In genomic region chr13:97137466-97138400, GRCm38 (mm10) we compare ENCODE assay signal across 8 mouse cellular contexts. TPM values are rescaled to one million over a fixed set of nuclear protein-coding genes. Genes with fewer than 3 reads are reported as not detected.
DNase-seq lines count a peak whose midpoint lies in the region; ATAC-seq and TF ChIP-seq lines count a peak whose summit lies in the region.

Gfm2 (plus strand) TSS chr13:97137937.
Nsa2 (minus strand) TSS chr13:97137937.

- DNase-seq in Patski (ENCODE audit: low read depth, low spot score), result peak; percentile 67
- peak; percentile 90 for DNase-seq in cerebellum, postnatal 14 days
- DNase-seq in frontal cortex, postnatal 14 days (ENCODE audit: low spot score in 2 of 2), result peak; percentile 88 to 89
- DNase-seq in layer of hippocampus, postnatal 25 days (ENCODE audit: extremely low spot score in 1 of 2, low spot score in 1 of 2), result peak; percentile 75 to 77
- peak; percentile 91 for DNase-seq in lung, postnatal 25 days (ENCODE audit: low spot score)
- DNase-seq in retina, embryonic 14.5 days (ENCODE audit: low spot score), result peak; percentile 97
- peak; percentile 85 for DNase-seq in thymus, postnatal 4 days

- H3K9ac ChIP-seq in hindbrain, embryonic 13.5 days, result peak within 1 kb of the TSS; percentile 92

- no peaks in the 10 kb centered on the region for H3K9me3 ChIP-seq in hindbrain, embryonic 13.5 days

- H3K27ac ChIP-seq in hindbrain, embryonic 13.5 days, result peak within 1 kb of the TSS; percentile 94

- under 1% methylated on average over 57 of the region's 57 CpGs for WGBS in hindbrain, embryonic 13.5 days

- in situ Hi-C loops in Patski (cut with MboI; ENCODE audit: low pct_unique_long_range_greater_than_20kb), result no loop called here

- POLR2A ChIA-PET in Patski (lab: Charles Lee), result interaction anchor here (0.9 kb wide), 1 partner anchor 16 kb away, joined by 3 read pairs; no protein-coding TSS in a partner anchor

- peak; percentile 95 for ATAC-seq in Patski
- peak; percentile 99 for ATAC-seq in hindbrain, embryonic 13.5 days (ENCODE audit: low FRiP score)

- H3K27me3 ChIP-seq in Patski, result no peaks in the 10 kb centered on the region
- no peaks in the 10 kb centered on the region for H3K27me3 ChIP-seq in hindbrain, embryonic 13.5 days

- peak within 1 kb of the TSS; percentile 78 for H3K4me2 ChIP-seq in hindbrain, embryonic 13.5 days

- H3K36me3 ChIP-seq in hindbrain, embryonic 13.5 days, result peaks cover 24% of the 10 kb centered on the region

- TF ChIP-seq CTCF in Patski (IDR thresholded peaks at IDR 0.05), result no peak

- H3K4me3 ChIP-seq in hindbrain, embryonic 13.5 days, result peak within 1 kb of the TSS; percentile 90

- CTCF ChIA-PET in Patski (lab: Charles Lee), result interaction anchor here (1.2 kb wide), 2 partner anchors 9 to 14 kb away, joined by 3 read pairs; no protein-coding TSS in a partner anchor

- peaks cover 13% of the 10 kb centered on the region for H3K4me1 ChIP-seq in hindbrain, embryonic 13.5 days (replicated peaks)

RNA-seq across cellular contexts. Expression of gene Gfm2, which starts in this region (rescaled TPM):
- 29.4 TPM for polyA plus RNA-seq in Patski (2021)
- polyA plus RNA-seq in hindbrain, embryonic 13.5 days (2015; fragmentation: Nextera tagmentation; extraction: Ambion mirVana), result 35.3 and 39.5 TPM in 2 replicates
- 10 to 100 TPM; 25.1 to 29.6 TPM for total RNA-seq in layer of hippocampus, postnatal 25 days (2021)

RNA-seq across cellular contexts. Expression of gene Nsa2, which starts in this region (rescaled TPM):
- 99.9 TPM for polyA plus RNA-seq in Patski (2021)
- polyA plus RNA-seq in hindbrain, embryonic 13.5 days (2015; fragmentation: Nextera tagmentation; extraction: Ambion mirVana), result 45.8 and 49.2 TPM in 2 replicates
- 10 to 100 TPM; 52.2 to 54.3 TPM for total RNA-seq in layer of hippocampus, postnatal 25 days (2021)

Comparison
In these comparisons a context has a peak if more than half of its experiments do, and no peak if none do; other contexts are left out.
1. Peak in every context shown above with its lines: DNase-seq, ATAC-seq, H3K4me3 ChIP-seq and H3K27ac ChIP-seq.